Mouse (Mus musculus) testis, adult 2 months (tissue): ENCODE data around the gene Ergic1.

Experiments
- CTCF ChIP-seq: fragments of 200-500 bp; IDR thresholded peaks from 2 replicates; pipeline ENCODE4 v1.5.1; 2012; ENCODE audit warnings: low read depth, mild to moderate bottlenecking, inconsistent platforms, low read length, moderate library complexity; ENCODE audit not compliant: control insufficient read depth, insufficient read depth, insufficient replicate concordance
- POLR2A ChIP-seq: fragments of 200-500 bp; IDR thresholded peaks from 2 replicates; pipeline ENCODE4 v1.6.1; 2012; ENCODE audit warnings: low read depth, mild to moderate bottlenecking, inconsistent platforms, low read length, moderate library complexity; ENCODE audit not compliant: control insufficient read depth

- TF ChIP-seq CTCF (no peak), POLR2A (no peak)
Observed at GRCm38 (mm10) chr17:26665600-26665999, 104.3 kb downstream of the Ergic1 start.
